Mouse (Mus musculus) stomach, embryonic 14.5 days (tissue): ENCODE measurements around the gene Ralgapa1. TPM values are rescaled to one million over a fixed set of nuclear protein-coding genes. Genes with fewer than 3 reads are reported as not detected.
"Not testable (repeated sequence)": the region's sequence is repeated elsewhere in the genome, so short reads cannot be mapped to it uniquely, and the experiment has no call there.

Source experiments
- ATAC-seq: fragments of 200-750 bp; cut with Nextera tagmentation; 2 replicates; pipeline ENCODE4 v1.8.0; 2017; ENCODE audit warnings: low read depth, moderate TSS enrichment; ENCODE audit not compliant: insufficient number of reproducible peaks, insufficient read depth, low FRiP score
- H3K27ac ChIP-seq: fragments of 300-500 bp; sonication (generic); 2 replicates; pipeline ENCODE4 v1.5.1; 2014; ENCODE audit warnings: mild to moderate bottlenecking, low read length, moderate library complexity, mixed read lengths
- H3K27me3 ChIP-seq: fragments of 300-500 bp; sonication (generic); 2 replicates; pipeline ENCODE4 v1.6.1; 2014; ENCODE audit warnings: low read length, control low read depth, mixed read lengths; ENCODE audit not compliant: control insufficient read depth, insufficient read depth
- H3K36me3 ChIP-seq: fragments of 300-500 bp; sonication (generic); 2 replicates; pipeline ENCODE4 v1.6.1; 2014; ENCODE audit warnings: mild to moderate bottlenecking, control low read depth, low read length, moderate library complexity, mixed read lengths; ENCODE audit not compliant: control insufficient read depth, insufficient read depth
- H3K4me1 ChIP-seq: fragments of 300-500 bp; sonication (generic); 2 replicates; pipeline ENCODE4 v1.6.1; 2014; ENCODE audit warnings: low read length, control low read depth, mixed read lengths; ENCODE audit not compliant: control insufficient read depth, insufficient read depth
- H3K4me2 ChIP-seq: fragments of 300-500 bp; sonication (generic); replicated peaks from 2 replicates; pipeline ENCODE4 v1.6.1; 2014; ENCODE audit warnings: low read depth, low read length, control low read depth
- H3K4me3 ChIP-seq: fragments of 300-500 bp; sonication (generic); 2 replicates; pipeline ENCODE4 v1.5.1; 2014; ENCODE audit warnings: low read depth, low read length, control low read depth
- H3K9ac ChIP-seq: fragments of 300-500 bp; sonication (generic); replicated peaks from 2 replicates; pipeline ENCODE4 v1.6.1; 2014; ENCODE audit warnings: low read depth, mild to moderate bottlenecking, control low read depth, low read length, moderate library complexity, mixed read lengths
- H3K9me3 ChIP-seq: fragments of 300-500 bp; sonication (generic); 2 replicates; pipeline ENCODE4 v1.6.1; 2016; ENCODE audit warnings: low read depth, low read length, control low read depth; ENCODE audit not compliant: control insufficient read depth
- WGBS: fragments of 180-500 bp; shearing (Covaris S2); extraction: QIAGEN DNeasy Blood & Tissue Kit; methylation state at CpG from one replicate; pipeline ENCODE4 v1.1.7; 2014; 5-methylcytosine and 5-hydroxymethylcytosine counted together
- polyA plus RNA-seq: library from polyadenylated mRNA; unstranded; fragments of >200 nt; fragmentation: Nextera tagmentation; extraction: Ambion mirVana; gene quantifications from 2 replicates; pipeline ENCODE4 v1.2.1, GENCODE M21; 2014

The Ralgapa1 gene
- polyA plus RNA-seq, 1 experiment from 2014 or later = 26.0 TPM

DNA sequence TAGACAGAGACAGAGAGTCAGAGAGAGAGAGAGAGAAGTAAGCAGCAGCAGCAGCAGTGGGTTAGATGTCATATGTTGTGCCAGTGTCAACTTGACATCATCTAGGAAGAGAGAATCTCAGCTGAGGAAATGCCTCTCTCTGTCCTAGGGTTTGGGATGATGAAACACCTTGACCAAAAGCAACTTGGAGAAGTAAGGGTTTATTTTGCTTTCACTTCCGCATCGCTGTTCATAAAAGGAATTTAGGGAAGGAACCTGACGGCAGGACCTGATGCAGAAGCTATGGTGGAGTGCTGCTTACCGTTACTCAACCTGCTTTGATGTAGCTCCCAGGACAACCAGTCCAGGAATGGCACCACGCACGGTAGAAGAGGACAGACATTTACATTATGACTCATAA, 3.1 kb upstream of the Ralgapa1 start:
- H3K4me3 ChIP-seq = no peak overlapping the region
- no peaks in the 10 kb centered on the region for H3K27me3 ChIP-seq
- H3K4me2 ChIP-seq = no peak overlapping the region
- H3K9ac ChIP-seq = no peak overlapping the region
- H3K4me1 ChIP-seq = no peaks in the 10 kb centered on the region; the same call in 1 of the 2 replicates
- no peaks in the 10 kb centered on the region for H3K36me3 ChIP-seq
- H3K27ac ChIP-seq = no peak overlapping the region
- H3K9me3 ChIP-seq = no peaks in the 10 kb centered on the region
- ATAC-seq = no peak
- 88% methylated on average over 6 of the region's 6 CpGs for WGBS

DNA sequence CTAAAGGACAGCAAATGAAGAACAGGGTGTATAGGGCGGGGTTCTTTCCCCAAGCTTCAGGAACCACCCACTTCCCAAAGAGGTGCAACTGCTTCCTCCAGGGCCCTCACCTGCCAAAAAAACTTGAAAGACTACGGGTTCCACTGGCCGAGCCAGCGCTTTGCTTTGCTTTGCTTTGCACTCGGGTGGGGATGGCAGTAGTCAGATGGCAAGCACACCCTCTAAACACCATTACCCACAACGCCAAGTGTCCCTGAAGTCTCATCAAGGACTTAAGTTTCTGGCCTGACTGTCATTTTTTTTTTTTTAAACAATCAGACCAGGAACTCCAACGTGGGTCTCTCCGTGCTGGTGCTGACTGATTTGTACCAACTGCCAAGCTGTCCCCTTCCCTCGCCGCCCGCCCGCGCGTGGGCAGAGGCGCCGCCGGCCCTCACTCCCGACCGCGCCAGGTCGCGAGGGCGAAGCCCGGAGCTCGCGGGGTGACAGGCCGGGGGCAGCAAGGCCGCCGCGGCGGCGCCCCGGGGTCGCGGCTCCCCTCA, 777 bp downstream of the Ralgapa1 start:
- H3K4me3 ChIP-seq = peak overlapping the region; percentile 76
- H3K27ac ChIP-seq = peak overlapping the region; percentile 90
- H3K4me2 ChIP-seq = peak overlapping the region; percentile 62
- H3K27me3 ChIP-seq = no peaks in the 10 kb centered on the region
- H3K36me3 ChIP-seq = no peaks in the 10 kb centered on the region
- no peaks in the 10 kb centered on the region for H3K9me3 ChIP-seq
- peak overlapping the region; percentile 92 for H3K9ac ChIP-seq
- H3K4me1 ChIP-seq = no peaks in the 10 kb centered on the region; the same call in 1 of the 2 replicates
- peak; percentile 68; the same call in 1 of the 2 replicates for ATAC-seq
- under 1% methylated on average over 35 of the region's 35 CpGs for WGBS

GRCm38 (mm10) chr12:55816488-55816887, 4.5 kb downstream of the Ralgapa1 start:
- ATAC-seq = no peak
- Histone ChIP-seq H3K9me3 (no peaks in the 10 kb centered on the region), H3K4me1 (no peaks in the 10 kb centered on the region; the same call in 1 of the 2 replicates), H3K9ac (no peak overlapping the region), H3K36me3 (no peaks in the 10 kb centered on the region), H3K4me2 (no peak overlapping the region), H3K27me3 (no peaks in the 10 kb centered on the region), H3K27ac (no peak overlapping the region), H3K4me3 (no peak overlapping the region)
- 92% methylated on average over 5 of the region's 5 CpGs for WGBS

DNA sequence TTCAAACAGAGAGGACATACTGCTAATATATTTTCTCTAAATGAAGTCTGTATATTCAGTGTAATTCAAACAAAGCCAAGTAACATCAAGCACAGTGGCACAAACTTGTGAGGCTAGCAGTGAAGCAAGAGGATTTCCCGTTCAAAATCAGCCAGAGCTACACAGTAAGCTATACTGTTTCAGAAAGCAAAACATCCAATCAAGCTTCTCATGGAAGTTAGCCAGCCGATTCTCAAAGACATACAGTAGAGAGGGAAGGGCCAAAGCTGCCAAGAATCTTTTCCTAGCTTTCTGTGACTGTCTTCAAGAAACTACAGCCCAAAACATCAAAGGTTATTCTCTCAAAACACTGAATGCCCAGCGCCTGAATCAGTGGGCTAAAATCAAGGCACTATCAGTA, 15.9 kb downstream of the Ralgapa1 start:
- Histone ChIP-seq H3K27ac (no peak overlapping the region), H3K9me3 (no peaks in the 10 kb centered on the region), H3K4me3 (no peak overlapping the region), H3K36me3 (no peaks in the 10 kb centered on the region), H3K27me3 (no peaks in the 10 kb centered on the region), H3K9ac (no peak overlapping the region), H3K4me2 (no peak overlapping the region), H3K4me1 (no peaks in the 10 kb centered on the region)
- no peak for ATAC-seq
- WGBS = 50% methylated on average over 3 of the region's 3 CpGs

DNA sequence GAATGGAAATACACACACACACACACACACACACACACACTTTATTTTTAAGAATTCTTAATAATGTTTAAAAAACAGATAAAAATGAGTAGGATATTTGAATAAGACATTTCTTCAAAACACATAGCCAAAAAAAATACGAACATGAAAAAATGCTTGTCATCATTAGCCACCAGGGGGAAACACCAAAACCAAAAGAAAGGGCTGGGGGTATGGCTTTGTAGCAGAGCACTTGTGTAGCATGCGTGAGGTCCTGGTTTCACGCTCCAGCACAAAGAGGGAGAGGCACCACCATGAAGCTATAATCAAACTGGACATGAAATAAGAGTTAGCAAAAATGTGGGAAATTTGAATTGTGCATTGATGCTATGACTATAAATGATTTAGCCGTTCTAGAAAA, 19.8 kb downstream of the Ralgapa1 start:
- Histone ChIP-seq H3K9me3 (no peaks in the 10 kb centered on the region), H3K4me3 (no peak overlapping the region), H3K27me3 (no peaks in the 10 kb centered on the region), H3K27ac (no peak overlapping the region), H3K9ac (no peak overlapping the region), H3K36me3 (no peaks in the 10 kb centered on the region), H3K4me2 (no peak overlapping the region), H3K4me1 (no peaks in the 10 kb centered on the region)
- ATAC-seq = no peak
- WGBS = 93% methylated on average over 4 of the region's 4 CpGs

DNA sequence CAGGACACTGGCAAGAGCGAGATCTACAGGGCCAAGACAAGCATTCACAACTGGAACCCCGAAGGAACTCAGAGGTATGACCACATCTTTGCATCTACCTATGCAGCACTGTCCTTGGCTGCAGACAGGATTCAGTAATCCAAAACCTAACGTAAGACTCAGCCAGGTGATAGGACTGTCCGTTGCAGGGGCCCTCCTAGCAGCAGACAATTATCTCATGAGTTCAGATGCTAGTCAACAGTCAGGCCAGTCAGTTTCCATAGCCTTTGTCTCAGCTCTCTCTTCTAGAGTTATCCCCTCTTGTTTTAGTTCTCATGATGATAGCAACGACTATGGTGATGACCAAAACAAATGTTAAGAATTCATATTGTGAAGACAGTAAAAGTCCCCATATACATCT, 20.8 kb downstream of the Ralgapa1 start:
- H3K9me3 ChIP-seq = no peaks in the 10 kb centered on the region
- H3K36me3 ChIP-seq = no peaks in the 10 kb centered on the region
- no peaks in the 10 kb centered on the region for H3K4me1 ChIP-seq
- no peak overlapping the region for H3K4me3 ChIP-seq
- no peaks in the 10 kb centered on the region for H3K27me3 ChIP-seq
- H3K27ac ChIP-seq = no peak overlapping the region
- no peak overlapping the region for H3K9ac ChIP-seq
- no peak overlapping the region for H3K4me2 ChIP-seq
- no peak for ATAC-seq
- 89% methylated on average over 5 of the region's 5 CpGs for WGBS

GRCm38 (mm10) chr12:55798745-55799144, 22.2 kb downstream of the Ralgapa1 start:
- Histone ChIP-seq H3K4me1 (no peaks in the 10 kb centered on the region), H3K36me3 (0 out of 2 replicates have a peak, but pooled peaks cover 4% of the 10 kb centered on the region), H3K27me3 (no peaks in the 10 kb centered on the region), H3K9me3 (no peaks in the 10 kb centered on the region), H3K9ac (no peak overlapping the region), H3K4me3 (no peak overlapping the region), H3K27ac (no peak overlapping the region), H3K4me2 (no peak overlapping the region)
- no peak for ATAC-seq
- 86% methylated on average over 4 of the region's 4 CpGs for WGBS

- Histone ChIP-seq H3K9ac (no peak overlapping the region), H3K4me3 (no peak overlapping the region), H3K9me3 (no peaks in the 10 kb centered on the region), H3K36me3 (0 out of 2 replicates have a peak, but pooled peaks cover 6% of the 10 kb centered on the region), H3K4me2 (no peak overlapping the region), H3K27me3 (no peaks in the 10 kb centered on the region), H3K27ac (no peak overlapping the region), H3K4me1 (no peaks in the 10 kb centered on the region)
- 80% methylated on average over 3 of the region's 3 CpGs for WGBS
- ATAC-seq = no peak
Measured at GRCm38 (mm10) chr12:55797103-55797502, 23.9 kb downstream of the Ralgapa1 start.

- WGBS = 80% methylated on average over 4 of the region's 4 CpGs
- ATAC-seq, H3K4me2 ChIP-seq, H3K9ac ChIP-seq, H3K27ac ChIP-seq, H3K4me3 ChIP-seq, H3K9me3 ChIP-seq, H3K4me1 ChIP-seq, H3K36me3 ChIP-seq, H3K27me3 ChIP-seq: not testable (repeated sequence)
Measured at GRCm38 (mm10) chr12:55794485-55794884, 26.5 kb downstream of the Ralgapa1 start.
